Mouse (Mus musculus): Measurements from ENCODE around the gene Mecr. TPM values are rescaled to one million over a fixed set of nuclear protein-coding genes. Genes with fewer than 3 reads are reported as not detected.

Gene Mecr
- total and polyA plus RNA-seq, 3 experiments = 92.1 to 137 TPM; not detected in 1

DNA sequence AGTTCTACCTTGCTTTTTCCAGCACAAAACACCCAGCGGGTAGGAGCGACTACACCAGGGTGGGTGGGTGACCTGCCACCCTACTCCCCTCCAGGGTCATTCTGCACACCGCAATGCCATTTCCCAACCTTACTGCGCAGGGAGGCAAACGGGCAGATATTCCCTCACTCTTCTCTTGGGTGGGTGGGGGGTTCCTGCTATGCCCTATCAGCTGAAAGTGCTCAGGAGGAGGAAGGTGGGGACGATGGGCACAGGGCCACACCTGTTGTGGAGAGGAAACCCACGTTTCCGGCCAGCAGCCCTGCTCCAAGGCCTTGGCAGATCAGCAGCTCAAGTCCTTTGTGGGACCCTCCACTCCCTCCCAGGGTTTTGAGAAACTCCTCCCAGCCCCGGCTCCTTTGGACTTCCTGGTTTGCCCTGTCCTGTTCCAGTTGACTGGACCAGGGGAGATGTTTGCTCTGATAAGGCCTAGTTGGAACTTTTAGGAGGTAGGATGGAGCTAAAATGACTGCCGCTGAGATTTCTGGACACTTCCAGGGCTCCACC is 73.8 kb downstream of the Mecr start:
- Histone ChIP-seq H3K9me3 (replicated peaks; ENCODE audit: insufficient read depth, low read length) (no peaks in the 10 kb centered on the region), H3K4me1 (ENCODE audit: control insufficient read depth in 1 of 2, insufficient read depth in 2 of 2, low read length in 2 of 2) (no peaks in the 10 kb centered on the region), H3K4me3 (ENCODE audit: control insufficient read depth in 1 of 2, insufficient read depth in 1 of 2, low read depth in 2 of 2, low read length in 2 of 2) (no peak overlapping the region), H3K9ac (ENCODE audit: control insufficient read depth, low read depth, low read length, poor library complexity, severe bottlenecking) (no peak overlapping the region), H3K27ac (ENCODE audit: control insufficient read depth, low read depth, low read length) (no peak overlapping the region), H3K27me3 (ENCODE audit: control insufficient read depth in 1 of 2, insufficient read depth in 2 of 2, low read length in 2 of 2) (no peaks in the 10 kb centered on the region), H3K79me2 (ENCODE audit: control insufficient read depth, insufficient read depth, low read length, poor library complexity) (no peaks in the 10 kb centered on the region), H3K36me3 (ENCODE audit: control insufficient read depth in 1 of 2, insufficient read depth in 2 of 2, low read length in 2 of 2) (no peaks in the 10 kb centered on the region)
- no peak for DNase-seq (ENCODE audit: low read depth, low spot score)
- no peak for TF ChIP-seq MXI1 (IDR thresholded peaks at IDR 0.05; ENCODE audit: low read depth, low read length)
- TF ChIP-seq POLR2A (IDR thresholded peaks at IDR 0.05; ENCODE audit: control insufficient read depth in 1 of 2, insufficient read depth in 1 of 2, low read depth in 1 of 2, low read length in 2 of 2, poor library complexity in 1 of 2) = no peak
- TF ChIP-seq TBP (IDR thresholded peaks at IDR 0.05; ENCODE audit: low read depth, low read length) = no peak
- TF ChIP-seq CHD1 (IDR thresholded peaks at IDR 0.05; ENCODE audit: low read depth, low read length) = no peak
- no peak for TF ChIP-seq ZKSCAN1 (IDR thresholded peaks at IDR 0.05; ENCODE audit: low read depth, low read length)
- no peak for TF ChIP-seq MYB (IDR thresholded peaks at IDR 0.05; ENCODE audit: low read depth, low read length)
- no peak for TF ChIP-seq NELFE (IDR thresholded peaks at IDR 0.05; ENCODE audit: low read depth, low read length)

Other genes starting within 250 kb of the Mecr start
- gene Ptpru, start 5.2 kb upstream of the Mecr start, total RNA-seq (2012; rRNA removed) = 3.1 and 3.4 TPM in 2 replicates
- 1 to 10 TPM in 1 of 2 experiments, not detected in 1; 6.8 TPM for gene Ptpru, start 5.2 kb upstream of the Mecr start, polyA plus RNA-seq (2012; ENCODE audit: insufficient read depth in 1 of 2, insufficient read length in 2 of 2, low read depth in 1 of 2, low replicate concordance in 2 of 2, missing spikeins in 1 of 2)
- 53.7 and 60.2 TPM in 2 replicates for gene Srsf4, start 30.1 kb downstream of the Mecr start, total RNA-seq (2012; rRNA removed)
- 100 to 1,000 TPM in 1 of 2 experiments, not detected in 1; 163 TPM for gene Srsf4, start 30.1 kb downstream of the Mecr start, polyA plus RNA-seq (2012; ENCODE audit: insufficient read depth in 1 of 2, insufficient read length in 2 of 2, low read depth in 1 of 2, low replicate concordance in 2 of 2, missing spikeins in 1 of 2)
- not detected in 2 replicates for gene Tmem200b, start 78.3 kb downstream of the Mecr start, total RNA-seq (2012; rRNA removed)
- gene Tmem200b, start 78.3 kb downstream of the Mecr start, polyA plus RNA-seq (2012; ENCODE audit: insufficient read depth in 1 of 2, insufficient read length in 2 of 2, low read depth in 1 of 2, low replicate concordance in 2 of 2, missing spikeins in 1 of 2) = not detected
- gene Gm10300, start 231.2 kb downstream of the Mecr start, total RNA-seq (2012; rRNA removed) = 0.29 and 0.46 TPM in 2 replicates
- gene Gm10300, start 231.2 kb downstream of the Mecr start, polyA plus RNA-seq (2012; ENCODE audit: insufficient read depth in 1 of 2, insufficient read length in 2 of 2, low read depth in 1 of 2, low replicate concordance in 2 of 2, missing spikeins in 1 of 2) = under 1 TPM in 1 of 2 experiments, not detected in 1; 0.18 TPM
- gene Epb41, start 231.9 kb downstream of the Mecr start, total RNA-seq (2012; rRNA removed) = 36.5 and 41.9 TPM in 2 replicates
- 100 to 1,000 TPM in 1 of 2 experiments, 10 to 100 TPM in 1; 44.3 to 115 TPM for gene Epb41, start 231.9 kb downstream of the Mecr start, polyA plus RNA-seq (2012; ENCODE audit: insufficient read depth in 1 of 2, insufficient read length in 2 of 2, low read depth in 1 of 2, low replicate concordance in 2 of 2, missing spikeins in 1 of 2)

All from MEL (cell line).